Mouse (Mus musculus) testis, postnatal 10 days (tissue): ENCODE measurements around the gene Cdc20.
A peak's percentile ranks its signal among the peaks of the same experiment; 100 is the strongest.

ENCODE experiments used
- DNase-seq: peaks from one replicate; pipeline ENCODE4 v3.0.0; 2021; ENCODE audit warnings: low spot score

Cdc20 gene

DNA sequence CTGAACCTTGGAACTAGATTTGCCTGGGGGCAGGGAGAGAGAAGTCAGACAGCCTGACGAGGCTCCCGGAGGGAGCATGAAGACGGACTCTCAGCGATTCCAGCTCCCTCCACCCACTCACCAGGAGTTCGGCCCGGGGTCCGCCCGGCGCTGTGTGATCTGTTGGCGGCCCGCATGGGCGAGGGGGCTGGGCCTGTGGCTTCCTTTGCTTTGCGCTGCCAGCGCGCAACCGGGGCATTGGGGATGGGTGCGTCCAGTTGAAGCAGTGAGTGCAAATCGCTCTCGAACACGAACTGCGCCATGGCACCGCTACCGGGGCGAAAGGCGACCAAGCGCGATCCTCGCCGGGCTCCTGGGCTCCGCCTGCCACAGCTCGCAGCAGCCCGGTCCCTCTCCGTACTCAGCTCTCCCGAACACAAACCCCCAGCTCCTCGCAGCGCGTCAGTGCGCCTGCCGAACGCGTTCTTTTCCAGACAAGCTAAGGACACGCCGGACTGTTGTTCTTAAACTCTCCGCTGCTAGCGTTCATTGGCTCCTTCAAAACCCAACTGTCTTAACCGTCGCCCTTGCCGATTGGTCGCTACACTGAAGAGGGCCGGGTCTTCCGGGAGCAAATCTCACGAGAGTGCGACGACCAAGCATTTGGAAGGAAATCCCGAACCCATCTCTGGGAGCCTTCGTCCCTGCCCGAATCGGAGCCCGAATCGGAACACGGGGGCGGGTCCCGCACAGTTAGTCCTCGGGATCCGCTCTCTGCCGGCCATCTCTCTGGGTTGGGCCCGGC, at the start of gene Cdc20:
Gene Cdc20 (minus strand): TSS at position 533 of the 784 bp plus-strand sequence.
- DNase-seq = peak; percentile 93

- DNase-seq = no peak
Measured at GRCm38 (mm10) chr4:118476773-118477530, 39.8 kb upstream of the Cdc20 start.

- DNase-seq = no peak
Measured at GRCm38 (mm10) chr4:118472687-118473086, 35.5 kb upstream of the Cdc20 start.

GRCm38 (mm10) chr4:118471281-118471680, 34.1 kb upstream of the Cdc20 start:
- DNase-seq = no peak

GRCm38 (mm10) chr4:118465697-118466163, 28.6 kb upstream of the Cdc20 start:
- no peak for DNase-seq

DNA sequence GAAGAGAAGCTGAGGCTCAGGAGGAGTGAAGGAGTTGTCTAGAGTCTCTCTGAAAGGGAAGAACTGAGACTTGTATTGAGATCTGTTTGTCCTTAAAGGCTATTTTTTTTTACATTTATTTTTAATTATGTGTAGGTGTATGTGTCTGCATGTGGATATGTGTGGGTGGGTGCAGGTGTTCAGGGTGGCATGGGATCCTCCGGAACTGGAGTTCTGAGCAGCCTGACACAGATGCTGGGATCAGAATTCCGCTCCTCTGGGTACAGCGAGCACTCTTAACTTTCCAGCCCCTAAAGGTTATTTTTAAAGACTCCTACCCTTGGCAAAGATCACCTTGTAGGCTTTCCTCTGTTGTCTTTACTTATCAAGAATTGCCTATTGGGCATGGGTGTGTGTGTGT, 27.8 kb upstream of the Cdc20 start:
- no peak for DNase-seq

GRCm38 (mm10) chr4:118457345-118457975, 20.3 kb upstream of the Cdc20 start, which contains the start of gene Mpl:
Gene Mpl (minus strand): TSS chr4:118457513.
- DNase-seq = no peak

- no peak for DNase-seq
Measured at GRCm38 (mm10) chr4:118446415-118447153, 9.4 kb upstream of the Cdc20 start.

DNA sequence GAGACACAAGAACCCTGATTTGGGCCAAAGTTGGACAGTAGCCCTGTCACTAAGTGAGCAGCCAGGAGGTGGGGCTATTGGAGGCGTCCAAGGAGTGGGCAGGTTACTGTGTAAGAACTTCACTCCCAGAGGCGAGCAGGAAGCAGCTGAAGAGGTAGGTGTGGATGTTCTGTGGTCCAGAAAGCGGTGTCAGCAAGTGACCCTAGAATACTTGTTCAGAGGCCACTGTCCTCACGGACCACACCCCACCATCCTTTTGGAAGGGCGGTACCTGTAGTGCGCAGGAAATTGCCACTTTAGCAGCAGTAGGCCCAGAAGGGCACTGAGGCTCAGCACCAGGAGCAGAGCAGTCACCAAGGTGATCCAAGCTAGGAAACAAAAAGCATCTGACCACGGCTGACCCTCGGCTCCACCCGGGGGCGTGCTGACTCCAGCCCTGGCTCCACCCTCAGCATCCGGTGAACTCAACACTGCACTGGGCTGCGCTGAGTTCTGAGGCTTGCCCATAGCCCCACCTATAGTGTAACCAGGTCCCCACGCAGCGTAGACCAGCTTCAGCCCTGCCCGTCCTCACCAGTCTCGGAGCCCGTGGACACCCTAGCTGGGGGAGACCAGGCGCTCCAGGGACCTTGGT, 8.7 kb upstream of the Cdc20 start:
- DNase-seq = peak; percentile 58

DNA sequence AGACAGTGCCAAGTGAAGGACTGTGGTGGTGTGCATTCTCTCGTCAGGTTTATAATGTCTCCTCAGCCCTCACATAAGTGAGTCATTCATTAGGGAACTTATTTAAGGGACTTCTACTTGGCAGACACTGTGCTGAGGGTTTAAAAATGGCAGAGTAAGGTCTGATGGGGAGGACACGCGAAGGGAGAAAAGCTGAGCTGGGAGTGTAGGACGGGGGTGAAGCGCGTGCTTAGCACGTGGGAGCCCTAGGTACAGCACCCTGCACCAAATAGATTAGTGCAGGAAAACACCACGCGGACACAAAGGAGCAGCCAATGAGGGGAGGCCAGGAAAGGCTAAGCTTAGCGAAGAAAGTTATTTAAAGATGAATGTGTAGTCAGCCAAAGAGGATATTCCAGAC, 7.9 kb upstream of the Cdc20 start:
- DNase-seq = no peak

GRCm38 (mm10) chr4:118437829-118438253, 689 bp upstream of the Cdc20 start:
- peak; percentile 50 for DNase-seq

DNA sequence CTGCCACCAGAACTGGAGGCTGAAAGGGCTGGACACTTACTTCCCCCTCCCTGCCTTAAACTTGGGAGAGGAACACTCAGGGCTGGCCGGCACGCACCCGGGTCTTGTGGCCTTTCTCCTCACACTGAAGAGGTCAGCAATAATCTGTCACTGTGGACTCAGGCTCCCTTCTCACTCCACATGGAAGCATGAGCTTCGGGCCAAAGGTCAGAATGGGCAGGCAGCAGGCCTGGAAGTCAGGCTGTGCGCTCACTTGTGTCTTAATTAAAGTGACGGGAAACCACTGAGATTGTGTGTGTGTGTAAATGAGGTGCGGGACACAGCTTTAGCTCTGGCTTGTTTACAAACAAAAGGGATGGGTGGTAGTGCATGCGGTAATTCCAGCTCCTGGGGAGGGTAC, 4.8 kb downstream of the Cdc20 start:
- no peak for DNase-seq

DNA sequence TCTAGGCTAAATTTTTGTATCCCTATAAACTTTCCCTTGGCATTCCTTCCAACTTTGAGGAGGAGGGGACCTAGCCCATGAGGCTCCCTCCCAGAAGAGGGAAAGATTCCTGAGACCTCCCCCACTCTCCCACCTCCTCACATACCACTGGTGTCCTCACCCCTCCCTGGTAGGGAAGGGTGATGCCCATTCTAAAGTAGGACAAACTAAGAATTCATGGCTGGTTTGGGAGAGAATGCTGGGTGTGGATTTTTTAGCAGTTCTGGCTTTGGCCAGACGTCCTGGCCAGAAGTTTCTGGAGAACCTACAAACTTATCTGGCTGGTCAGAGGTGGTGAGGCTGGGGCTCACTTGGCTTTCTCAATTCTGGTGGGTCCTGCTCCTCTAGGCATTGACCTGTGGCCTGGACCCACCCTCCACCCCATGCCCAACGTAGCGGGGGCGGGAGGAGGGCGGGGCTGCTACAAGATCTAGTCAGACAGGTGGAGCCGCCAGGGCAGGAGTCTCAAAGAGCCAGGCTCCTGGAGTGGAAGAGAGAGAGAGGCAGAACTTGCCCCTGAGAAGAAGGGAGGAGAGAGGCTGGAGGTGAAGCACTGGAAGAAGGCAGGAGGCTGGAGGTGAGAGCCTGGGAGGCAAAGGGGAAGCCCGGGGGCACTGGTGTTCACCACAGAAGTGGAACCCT, 7.8 kb downstream of the Cdc20 start:
- no peak for DNase-seq

DNA sequence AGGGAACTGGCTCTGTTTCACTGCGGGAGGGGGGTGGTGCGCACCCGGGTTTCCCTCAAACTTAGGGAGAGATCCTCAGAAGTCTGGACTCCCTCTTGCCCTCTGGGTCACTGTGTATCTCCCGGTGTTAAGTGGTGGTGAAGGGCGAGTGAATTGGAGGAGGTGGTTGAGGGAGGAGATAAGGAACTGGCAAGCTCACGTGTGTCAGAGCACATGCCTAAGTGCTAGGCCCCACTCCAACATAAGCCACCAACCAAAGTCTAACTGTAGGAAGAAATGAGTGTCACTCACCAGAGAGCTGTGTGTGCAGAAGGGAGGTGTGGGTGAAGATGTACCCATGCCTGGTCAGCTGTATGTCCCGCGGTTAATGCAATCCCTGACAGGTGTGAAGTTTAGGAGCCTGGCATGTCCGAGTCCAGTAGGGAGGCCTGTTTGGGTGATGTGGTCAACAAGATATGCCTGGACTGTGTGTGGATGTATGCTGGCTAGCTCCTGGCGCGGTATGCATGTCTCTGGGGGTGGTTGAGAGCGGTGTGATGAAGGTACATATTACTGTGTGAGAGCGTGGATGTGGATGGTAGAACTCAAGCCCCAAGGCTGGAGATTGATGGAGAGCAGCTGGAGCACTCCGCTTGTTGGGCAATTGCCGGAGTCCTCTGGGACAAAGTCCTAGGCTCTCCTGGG, 8.5 kb downstream of the Cdc20 start:
- no peak for DNase-seq

DNA sequence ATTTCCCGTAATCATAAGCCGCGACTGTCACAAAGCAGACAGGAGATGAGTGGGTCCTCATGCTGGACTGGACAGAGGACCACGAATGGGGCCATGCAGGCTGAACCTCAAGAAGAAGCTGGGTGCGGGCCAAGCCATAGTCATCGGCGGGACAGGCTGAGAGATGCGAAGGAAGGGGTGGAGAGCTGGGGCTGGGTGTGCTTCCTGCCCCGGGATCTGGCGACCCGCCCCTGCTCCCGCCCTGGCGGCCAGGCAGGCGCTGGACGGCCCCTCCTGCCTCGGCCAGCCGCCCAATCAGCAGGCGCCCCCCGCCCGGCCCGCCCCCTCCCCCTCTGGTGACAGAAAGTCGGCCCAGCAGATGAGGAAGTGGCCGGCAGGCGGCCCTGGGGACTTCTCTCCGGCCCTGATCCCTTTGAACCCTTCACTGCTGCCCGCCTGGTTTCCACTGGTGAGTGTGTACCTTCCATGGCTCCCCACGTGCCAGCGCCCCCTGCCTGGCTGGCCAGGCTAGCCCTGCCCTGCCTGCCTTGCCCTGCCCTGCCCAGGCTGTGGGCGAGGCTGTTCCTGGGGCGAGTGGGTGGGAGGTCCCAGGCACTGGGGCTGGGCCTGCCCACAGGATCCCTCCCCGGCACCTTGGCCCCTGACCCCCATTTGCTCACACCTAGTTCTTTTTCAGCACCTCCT, 9.2 kb downstream of the Cdc20 start, which contains the start of gene Elovl1:
Gene Elovl1 (plus strand): TSS at position 326 of the 684 bp plus-strand sequence.
- DNase-seq = peak; percentile 92

DNA sequence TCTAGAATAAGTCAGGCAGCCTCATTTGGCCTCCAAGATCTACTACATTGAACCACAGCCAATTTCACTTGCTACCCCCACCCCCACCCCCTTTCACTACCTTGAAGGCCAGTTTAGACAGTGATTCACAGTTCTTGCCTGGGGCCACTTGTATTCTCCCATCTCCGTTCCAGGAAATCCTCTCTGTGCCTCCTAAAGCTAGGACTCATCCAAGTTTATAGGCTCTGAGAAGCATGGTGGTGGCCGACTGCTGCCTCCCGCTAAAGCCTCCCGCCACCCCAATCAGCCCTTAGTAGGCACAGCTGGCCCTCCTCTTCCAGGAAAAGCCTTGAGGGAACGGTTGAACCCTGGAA, 9.8 kb downstream of the Cdc20 start:
- no peak for DNase-seq

DNA sequence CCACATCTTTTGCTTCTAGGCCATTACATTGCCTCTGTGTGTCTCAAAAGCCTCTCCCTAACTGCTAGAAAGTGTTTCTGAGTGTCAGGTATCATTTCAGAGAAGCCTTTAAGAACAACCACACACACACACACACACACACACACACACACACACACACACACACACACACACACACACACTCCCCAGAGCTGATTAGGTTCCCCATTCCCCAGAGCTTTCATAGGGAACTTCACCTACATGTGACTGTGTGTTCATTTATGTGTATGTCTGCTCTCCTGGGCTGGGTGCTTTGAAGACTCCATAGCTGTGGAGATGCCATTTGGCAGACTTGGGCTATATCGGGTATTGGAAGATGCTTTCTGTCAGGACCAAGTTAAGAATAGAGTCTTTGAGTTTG, 11.8 kb downstream of the Cdc20 start:
- DNase-seq = no peak

GRCm38 (mm10) chr4:118424541-118425160, 12.5 kb downstream of the Cdc20 start:
- DNase-seq = no peak

- DNase-seq = no peak
Measured at GRCm38 (mm10) chr4:118421384-118421783, 15.8 kb downstream of the Cdc20 start.
